22 mouse cellular contexts compared by ENCODE assay signal in the genomic region with DNA sequence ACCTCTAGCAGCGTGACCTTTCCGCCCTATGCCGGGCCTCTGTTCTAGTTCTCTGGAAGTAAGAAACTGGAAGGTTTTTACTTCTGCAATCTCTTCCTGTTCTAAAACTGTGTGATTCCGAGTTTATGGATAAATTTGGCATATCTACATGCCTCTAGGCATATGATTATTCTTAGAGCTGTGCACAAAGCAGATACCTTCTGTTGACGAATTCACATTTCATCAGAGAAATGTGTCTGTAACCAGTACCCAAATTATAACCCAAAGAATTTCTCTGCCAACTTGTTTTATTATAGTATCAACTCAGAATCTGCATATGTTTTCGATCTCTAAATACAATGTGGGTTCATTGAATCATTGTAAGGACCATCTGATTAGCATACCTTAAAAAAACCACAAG. TPM values are rescaled to one million over a fixed set of nuclear protein-coding genes. Genes with fewer than 3 reads are reported as not detected.
DNase-seq lines count a peak whose midpoint lies in the region; ATAC-seq and TF ChIP-seq lines count a peak whose summit lies in the region.
"Had no signal": no experiment of that assay in that cellular context is flagged by ENCODE, and none has a peak within 500 bp of the region (broad histone marks: within the 10 kb centered on the region; RNA-seq: fewer than 3 reads in every experiment).

No protein-coding gene starts in this region.

- no peak for DNase-seq in frontal cortex, postnatal 10 days (ENCODE audit: low spot score in 2 of 2)
- peak; percentile 62 for DNase-seq in brain, adult 2 months (ENCODE audit: low read depth, low spot score)
- no peak for DNase-seq in gastrocnemius, postnatal 10 days
- DNase-seq in ovary, postnatal 14 days (ENCODE audit: low spot score): no peak
- DNase-seq: adrenal gland, adult 2 months; adrenal gland, postnatal 10 days; adrenal gland, postnatal 25 days; cerebellum, adult 11-12 months; cerebellum, adult 2 months; cerebellum, adult 9-11 months; cerebellum, postnatal 14 days; embryo, embryonic 11 days had no signal

- peak overlapping the region; percentile 35; the same call in 1 of the 2 replicates for H3K27ac ChIP-seq in cortical plate, adult 2 months (ENCODE audit: insufficient read depth, low read length)
- H3K27ac ChIP-seq: embryonic facial prominence, embryonic 13.5 days; embryonic facial prominence, embryonic 15.5 days; forebrain, embryonic 10.5 days; forebrain, embryonic 12.5 days had no signal

- no peak overlapping the region for H3K4me3 ChIP-seq in cortical plate, adult 2 months (ENCODE audit: insufficient read depth, low read length)
- H3K4me3 ChIP-seq: embryonic facial prominence, embryonic 13.5 days; embryonic facial prominence, embryonic 15.5 days; erythroblast, embryonic 14.5 days; forebrain, embryonic 10.5 days; forebrain, embryonic 12.5 days had no signal

- ATAC-seq in frontal cortex, adult (ENCODE audit: low TSS enrichment): peak; percentile 51
- ATAC-seq: forebrain, embryonic 14.5 days; forebrain, embryonic 16.5 days had no signal

- H3K4me1 ChIP-seq in cortical plate, adult 2 months (ENCODE audit: control insufficient read depth, insufficient read depth, low read length): peaks cover 7% of the 10 kb centered on the region
- H3K4me1 ChIP-seq: embryonic facial prominence, embryonic 13.5 days; embryonic facial prominence, embryonic 15.5 days; forebrain, embryonic 10.5 days; forebrain, embryonic 12.5 days had no signal

- TF ChIP-seq POLR2A in cortical plate, adult 2 months (IDR thresholded peaks at IDR 0.05; ENCODE audit: extremely low read depth, insufficient read depth, low read length): no peak

- no peak for TF ChIP-seq CTCF in cortical plate, adult 2 months (IDR thresholded peaks at IDR 0.05; ENCODE audit: extremely low read depth, insufficient read depth, low read length)

RNA-seq across cellular contexts. Expression of gene Cacnb4, which starts 8.2 kb away (rescaled TPM):
- polyA plus RNA-seq in cortical plate, adult 2 months (2012; rRNA removed): 66.9 and 70.3 TPM in 2 replicates
- 1 to 10 TPM in 1 of 2 experiments, under 1 TPM in 1; 0.73 to 1.6 TPM for total RNA-seq in gastrocnemius, postnatal 10 days (2021)
- total RNA-seq: MEL had no signal
- polyA plus RNA-seq: adrenal gland, adult 2 months; erythroblast, embryonic 14.5 days had no signal
